Mouse (Mus musculus) ES-Bruce4 (cell line): Measurements from ENCODE around the gene Heatr4.

Experiments used
- CTCF ChIP-seq: IDR thresholded peaks from one replicate; pipeline ENCODE4 v1.8.1; 2011; ENCODE audit warnings: low read depth, low read length
- POLR2A ChIP-seq: IDR thresholded peaks from one replicate; pipeline ENCODE4 v1.8.1; 2011; ENCODE audit warnings: low read length; ENCODE audit not compliant: insufficient read depth

- TF ChIP-seq POLR2A (no peak), CTCF (no peak)
Observed at GRCm38 (mm10) chr12:83950840-83951701, 33.6 kb downstream of the Heatr4 start.
